Mouse (Mus musculus) embryonic fibroblast, embryonic 13.5 days (primary cell): ENCODE results near the gene Hnf1a.

Experiments
- CTCF ChIP-seq: IDR thresholded peaks from 2 replicates; pipeline ENCODE4 v1.5.1; 2011; ENCODE audit warnings: mild to moderate bottlenecking, control low read depth, low read length, moderate library complexity, borderline replicate concordance; ENCODE audit not compliant: insufficient read depth
- POLR2A ChIP-seq: IDR thresholded peaks from 2 replicates; pipeline ENCODE4 v1.6.1; 2011; ENCODE audit warnings: low read depth, mild to moderate bottlenecking, control low read depth, low read length, moderate library complexity

DNA sequence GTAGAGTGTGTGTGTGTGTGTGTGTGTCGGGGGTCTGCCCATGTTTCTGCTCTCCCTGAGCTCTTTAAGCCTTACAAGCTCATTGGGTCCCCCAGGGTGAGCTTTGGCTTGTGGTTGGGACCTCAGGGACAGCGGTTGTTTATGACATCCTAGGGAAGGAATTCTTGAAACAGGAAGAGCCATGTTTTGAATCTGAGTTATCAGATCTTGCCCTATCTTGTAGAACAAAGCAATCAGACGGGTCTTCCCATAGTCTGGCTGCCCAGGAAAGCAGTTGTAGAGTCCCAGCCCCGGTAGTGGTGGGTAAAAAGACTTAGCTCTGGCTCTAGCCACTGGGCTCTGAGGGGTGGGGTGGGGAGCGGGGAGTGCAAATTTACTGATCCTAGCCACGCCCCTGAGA is 26.4 kb upstream of the Hnf1a start:
- no peak for TF ChIP-seq CTCF
- TF ChIP-seq POLR2A, result no peak
